Mouse (Mus musculus) megakaryocyte-erythroid progenitor cell, adult 5 weeks (primary cell): Measurements from ENCODE around the gene Cdkl1. TPM values are rescaled to one million over a fixed set of nuclear protein-coding genes. Genes with fewer than 3 reads are reported as not detected.

Experiments used
- polyA plus RNA-seq: library from polyadenylated mRNA; stranded (reverse); fragments of >175 nt; gene quantifications from 2 replicates; pipeline ENCODE4 v1.2.3, GENCODE M21; 2012

The Cdkl1 gene
- not detected in 2 replicates for polyA plus RNA-seq

DNA sequence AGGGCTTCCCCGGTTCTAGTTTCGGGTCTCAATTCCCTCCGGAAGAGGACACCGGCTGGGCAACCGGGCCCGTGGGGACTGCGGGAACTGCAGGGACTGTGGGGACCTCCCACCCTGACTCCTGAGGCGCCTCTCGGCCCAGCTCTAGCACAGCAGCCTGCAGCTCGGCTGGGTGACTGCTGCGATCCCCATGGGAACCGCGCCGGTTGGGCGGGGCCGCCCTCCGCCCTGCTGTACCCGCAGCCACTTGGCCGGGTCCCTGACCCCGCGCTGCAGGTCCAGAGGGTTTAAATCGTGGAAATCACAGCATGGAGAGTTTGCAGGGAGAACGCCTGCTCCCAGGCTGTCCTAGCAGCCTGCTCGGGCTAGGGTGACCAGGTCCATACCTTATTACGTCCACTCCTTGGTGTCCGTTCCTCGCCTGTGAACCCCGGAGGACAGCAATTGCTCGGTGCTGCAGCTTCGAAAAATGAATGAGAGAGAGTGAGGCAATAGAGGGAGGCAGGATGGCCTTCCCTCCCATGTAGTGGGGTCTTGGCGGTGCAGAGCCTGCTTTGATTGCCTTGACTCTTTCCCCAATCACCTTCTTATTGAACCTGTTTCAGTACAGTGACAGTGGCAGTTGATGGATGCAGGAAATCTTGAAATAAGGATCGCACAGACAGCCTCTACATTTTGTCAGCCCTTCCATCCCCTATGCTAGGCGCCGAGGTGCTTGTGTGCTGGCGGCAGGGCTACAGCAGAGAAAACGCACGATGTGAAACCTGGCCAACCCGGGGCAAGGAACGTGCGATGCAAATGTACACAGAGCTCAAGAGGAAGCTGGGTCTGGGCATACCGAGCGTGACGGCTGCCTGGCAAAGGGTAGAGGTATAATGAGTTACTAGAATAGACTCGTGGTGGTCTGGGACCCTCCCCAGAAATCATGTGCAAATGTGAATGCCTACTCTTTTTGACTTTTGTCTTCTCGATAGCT is at the start of gene Cdkl1:
TSS of gene Cdkl1 (minus strand) at position 738 of the 976 bp plus-strand sequence.

DNA sequence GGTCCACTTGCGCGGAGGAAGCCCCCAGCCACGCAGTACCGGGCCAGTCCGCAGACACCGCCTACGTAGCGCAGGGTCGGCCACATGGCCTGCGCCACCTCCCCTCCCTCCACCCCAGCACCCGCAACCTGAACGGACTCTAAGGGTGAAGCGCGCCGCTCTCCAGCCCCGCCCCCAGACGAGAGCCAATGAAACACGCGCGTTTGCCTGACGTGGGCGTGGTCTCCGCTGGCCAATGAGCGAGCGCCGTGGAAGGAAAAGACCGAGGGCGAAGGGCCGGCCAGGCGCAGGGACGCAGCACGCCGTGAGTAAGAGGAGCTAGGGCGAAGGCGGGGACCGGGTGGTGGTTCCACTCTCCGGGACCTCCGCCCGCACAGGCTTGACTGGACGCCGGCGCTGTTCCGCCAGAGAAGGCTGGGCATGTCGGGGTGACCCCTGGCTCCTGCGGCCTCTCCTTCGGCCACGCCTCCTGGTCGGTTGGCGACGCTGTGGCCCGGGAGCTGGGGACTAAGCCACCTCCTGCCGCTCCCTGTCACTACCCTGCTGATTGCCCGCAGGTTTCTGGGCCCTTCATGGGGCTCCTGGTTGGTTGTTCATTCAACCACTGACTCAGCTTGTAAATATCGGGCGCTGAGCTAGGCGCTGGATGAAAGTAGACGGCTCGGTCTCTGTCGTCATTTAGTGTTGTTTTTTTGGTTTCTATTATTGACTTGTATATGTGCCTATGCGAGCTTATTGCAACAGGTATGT is 66.2 kb downstream of the Cdkl1 start, which contains the start of the genes L2hgdh and Atp5s:
TSS of gene L2hgdh (minus strand) at position 163 of the 750 bp plus-strand sequence.
TSS of gene Atp5s (plus strand) at position 240 of the 750 bp plus-strand sequence.

Other genes starting within 250 kb of the Cdkl1 start
- gene Vcpkmt, start 208.2 kb downstream of the Cdkl1 start, polyA plus RNA-seq = 9.6 and 12.5 TPM in 2 replicates
- gene Sos2, start 109.4 kb downstream of the Cdkl1 start, polyA plus RNA-seq = 11.8 and 13.9 TPM in 2 replicates
- 1.6 and 2.0 TPM in 2 replicates for gene L2hgdh, start 66.4 kb downstream of the Cdkl1 start, polyA plus RNA-seq
- 6.3 and 7.5 TPM in 2 replicates for gene Atp5s, start 66.3 kb downstream of the Cdkl1 start, polyA plus RNA-seq
- gene Atl1, start 101.3 kb upstream of the Cdkl1 start, polyA plus RNA-seq = 0.54 and 2.0 TPM in 2 replicates
- gene Map4k5, start 101.9 kb upstream of the Cdkl1 start, polyA plus RNA-seq = 3.8 and 6.7 TPM in 2 replicates
- gene Sav1, start 195.7 kb upstream of the Cdkl1 start, polyA plus RNA-seq = 17.8 and 25.2 TPM in 2 replicates